In the genomic region with DNA sequence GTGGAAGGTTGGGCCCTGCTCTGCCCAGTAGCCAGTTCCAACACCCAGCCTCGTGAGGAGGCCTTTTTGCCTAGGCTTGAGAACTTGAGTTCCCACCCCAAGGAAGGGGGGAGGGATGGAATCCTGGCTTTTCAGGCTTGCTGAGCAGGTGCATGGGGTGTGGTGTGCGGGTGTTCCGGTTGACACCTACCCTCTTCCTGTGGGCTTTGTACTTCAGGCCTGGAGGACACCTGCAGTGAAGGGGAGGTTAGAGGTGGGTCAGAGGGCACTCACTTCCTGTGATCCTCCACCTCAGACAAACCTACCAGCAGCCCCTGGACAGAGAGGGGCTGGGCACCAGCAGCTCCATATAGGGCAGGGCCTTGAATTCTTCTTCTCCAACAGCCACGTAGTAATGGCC, we compare ENCODE assay signal across 13 mouse cellular contexts. TPM values are rescaled to one million over a fixed set of nuclear protein-coding genes. Genes with fewer than 3 reads are reported as not detected.
A peak's percentile ranks its signal among the peaks of the same experiment; 100 is the strongest.
DNase-seq lines count a peak whose midpoint lies in the region; ATAC-seq and TF ChIP-seq lines count a peak whose summit lies in the region.
"Had no signal": no experiment of that assay in that cellular context is flagged by ENCODE, and none has a peak within 500 bp of the region (broad histone marks: within the 10 kb centered on the region; RNA-seq: fewer than 3 reads in every experiment).

No protein-coding gene starts in this region.

- H3K4me1 ChIP-seq in limb, embryonic 12.5 days (replicated peaks), result no peaks in the 10 kb centered on the region
- peaks cover 7% of the 10 kb centered on the region for H3K4me1 ChIP-seq in limb, embryonic 10.5 days
- H3K4me1 ChIP-seq in E14TG2a.4 (replicated peaks; ENCODE audit: low read depth, low read length), result peaks cover 72% of the 10 kb centered on the region

- no peaks in the 10 kb centered on the region for H3K27me3 ChIP-seq in limb, embryonic 12.5 days
- H3K27me3 ChIP-seq in limb, embryonic 10.5 days (ENCODE audit: low read depth, poor library complexity, severe bottlenecking), result no peaks in the 10 kb centered on the region
- H3K27me3 ChIP-seq in E14TG2a.4 (ENCODE audit: insufficient read depth, low read length), result no peaks in the 10 kb centered on the region
- H3K27me3 ChIP-seq: forebrain, embryonic 12.5 days; megakaryocyte, embryonic 14.5 days had no signal

- H3K9me3 ChIP-seq in limb, embryonic 12.5 days, result no peaks in the 10 kb centered on the region
- no peaks in the 10 kb centered on the region for H3K9me3 ChIP-seq in limb, embryonic 10.5 days (replicated peaks)
- H3K9me3 ChIP-seq in E14TG2a.4 (ENCODE audit: low read length), result no peaks in the 10 kb centered on the region
- H3K9me3 ChIP-seq: forebrain, embryonic 12.5 days; megakaryocyte, embryonic 14.5 days had no signal

- no peak overlapping the region for H3K27ac ChIP-seq in limb, embryonic 12.5 days
- H3K27ac ChIP-seq in limb, embryonic 10.5 days, result no peak overlapping the region
- H3K27ac ChIP-seq: forebrain, embryonic 12.5 days; kidney, postnatal 0 days had no signal

- 0 out of 2 replicates have a peak, but pooled peaks have one; percentile 2 for ATAC-seq in limb, embryonic 12.5 days (ENCODE audit: insufficient number of reproducible peaks, insufficient read depth, low FRiP score, low TSS enrichment, low read depth)
- ATAC-seq in activated CD4-positive, CD25-positive, alpha-beta regulatory T cell, adult 4 months, result peak; percentile 56
- ATAC-seq in megakaryocyte-erythroid progenitor cell, adult 5-6 weeks (replicated peaks; ENCODE audit: low FRiP score, low TSS enrichment, poor library complexity, severe bottlenecking), result no peak
- ATAC-seq: hindbrain, embryonic 16.5 days had no signal

- no peak for DNase-seq in limb, embryonic 10.5 days (ENCODE audit: low spot score)
- peak; percentile 84 for DNase-seq in thymus, postnatal 25 days
- no peak for DNase-seq in spleen, postnatal 4 days (ENCODE audit: low spot score in 2 of 2)
- DNase-seq: cerebellum, adult 9-11 months; lung, adult 18-20 months had no signal

- H3K9ac ChIP-seq in limb, embryonic 12.5 days (replicated peaks), result no peak overlapping the region
- H3K9ac ChIP-seq: forebrain, embryonic 12.5 days had no signal

- no peak for TF ChIP-seq CTCF in E14TG2a.4 (conservative IDR thresholded peaks at IDR 0.05; ENCODE audit: low read length)

- H3K4me2 ChIP-seq in limb, embryonic 12.5 days, result no peak overlapping the region
- H3K4me2 ChIP-seq: forebrain, embryonic 12.5 days had no signal

- H3K36me3 ChIP-seq in limb, embryonic 12.5 days, result peaks cover 45% of the 10 kb centered on the region
- peaks cover 52% of the 10 kb centered on the region for H3K36me3 ChIP-seq in limb, embryonic 10.5 days
- peaks cover 43% of the 10 kb centered on the region for H3K36me3 ChIP-seq in E14TG2a.4 (ENCODE audit: insufficient read depth, low read length)

- H3K4me3 ChIP-seq in limb, embryonic 12.5 days (replicated peaks), result no peak overlapping the region
- no peak overlapping the region for H3K4me3 ChIP-seq in limb, embryonic 10.5 days
- H3K4me3 ChIP-seq in E14TG2a.4 (replicated peaks; ENCODE audit: low read length), result peak overlapping the region; percentile 49
- H3K4me3 ChIP-seq: forebrain, embryonic 12.5 days; megakaryocyte, embryonic 14.5 days had no signal

- 75% methylated on average over 4 of the region's 4 CpGs for WGBS in limb, embryonic 12.5 days
- WGBS in limb, embryonic 10.5 days, result 72% methylated on average over 4 of the region's 4 CpGs

RNA-seq across cellular contexts. Expression of a gene that starts 4.0 kb away (rescaled TPM):
- 2.3 and 2.7 TPM in 2 replicates for polyA plus RNA-seq in limb, embryonic 12.5 days (2016; fragmentation: Nextera tagmentation; extraction: Ambion mirVana)
- polyA plus RNA-seq in limb, embryonic 10.5 days (2016; fragmentation: Nextera tagmentation; extraction: Ambion mirVana), result 1.7 and 1.8 TPM in 2 replicates
- 1 to 10 TPM; 2.9 to 3.3 TPM for polyA plus RNA-seq in activated CD4-positive, CD25-positive, alpha-beta regulatory T cell, adult 4 months (2017; shearing (Covaris generic))
- not detected in 2 replicates for total RNA-seq in megakaryocyte-erythroid progenitor cell, adult 5-6 weeks (2014; fragmentation: Nextera tagmentation)
- total RNA-seq in megakaryocyte-erythroid progenitor cell, adult 5-6 weeks (2017), result 11.0 TPM in 1 of 2 replicates, not detected in the other

RNA-seq across cellular contexts. Expression of a gene that starts 8.9 kb away (rescaled TPM):
- polyA plus RNA-seq in limb, embryonic 12.5 days (2016; fragmentation: Nextera tagmentation; extraction: Ambion mirVana), result 31.8 and 32.5 TPM in 2 replicates
- 30.2 and 34.7 TPM in 2 replicates for polyA plus RNA-seq in limb, embryonic 10.5 days (2016; fragmentation: Nextera tagmentation; extraction: Ambion mirVana)
- polyA plus RNA-seq in activated CD4-positive, CD25-positive, alpha-beta regulatory T cell, adult 4 months (2017; shearing (Covaris generic)), result 10 to 100 TPM; 48.2 to 51.8 TPM
- 26.8 and 31.8 TPM in 2 replicates for total RNA-seq in megakaryocyte-erythroid progenitor cell, adult 5-6 weeks (2014; fragmentation: Nextera tagmentation)
- 14.6 and 18.7 TPM in 2 replicates for total RNA-seq in megakaryocyte-erythroid progenitor cell, adult 5-6 weeks (2017)

RNA-seq across cellular contexts. Expression of a gene that starts 9.6 kb away (rescaled TPM):
- polyA plus RNA-seq in limb, embryonic 12.5 days (2016; fragmentation: Nextera tagmentation; extraction: Ambion mirVana), result 187 and 190 TPM in 2 replicates
- polyA plus RNA-seq in limb, embryonic 10.5 days (2016; fragmentation: Nextera tagmentation; extraction: Ambion mirVana), result 228 and 231 TPM in 2 replicates
- 100 to 1,000 TPM; 296 to 341 TPM for polyA plus RNA-seq in activated CD4-positive, CD25-positive, alpha-beta regulatory T cell, adult 4 months (2017; shearing (Covaris generic))
- total RNA-seq in megakaryocyte-erythroid progenitor cell, adult 5-6 weeks (2014; fragmentation: Nextera tagmentation), result 116 and 126 TPM in 2 replicates
- total RNA-seq in megakaryocyte-erythroid progenitor cell, adult 5-6 weeks (2017), result 89.9 and 120 TPM in 2 replicates

RNA-seq across cellular contexts. Expression of a gene that starts 9.6 kb away (rescaled TPM):
- polyA plus RNA-seq in limb, embryonic 12.5 days (2016; fragmentation: Nextera tagmentation; extraction: Ambion mirVana), result 259 and 264 TPM in 2 replicates
- 322 and 358 TPM in 2 replicates for polyA plus RNA-seq in limb, embryonic 10.5 days (2016; fragmentation: Nextera tagmentation; extraction: Ambion mirVana)
- polyA plus RNA-seq in activated CD4-positive, CD25-positive, alpha-beta regulatory T cell, adult 4 months (2017; shearing (Covaris generic)), result 100 to 1,000 TPM; 377 to 435 TPM
- 425 and 431 TPM in 2 replicates for total RNA-seq in megakaryocyte-erythroid progenitor cell, adult 5-6 weeks (2014; fragmentation: Nextera tagmentation)
- 323 and 412 TPM in 2 replicates for total RNA-seq in megakaryocyte-erythroid progenitor cell, adult 5-6 weeks (2017)

RNA-seq across cellular contexts. Expression of a gene that starts 13.7 kb away (rescaled TPM):
- 52.0 and 53.6 TPM in 2 replicates for polyA plus RNA-seq in limb, embryonic 12.5 days (2016; fragmentation: Nextera tagmentation; extraction: Ambion mirVana)
- polyA plus RNA-seq in limb, embryonic 10.5 days (2016; fragmentation: Nextera tagmentation; extraction: Ambion mirVana), result 34.9 and 42.3 TPM in 2 replicates
- polyA plus RNA-seq in activated CD4-positive, CD25-positive, alpha-beta regulatory T cell, adult 4 months (2017; shearing (Covaris generic)), result 10 to 100 TPM; 36.2 to 40.4 TPM
- total RNA-seq in megakaryocyte-erythroid progenitor cell, adult 5-6 weeks (2014; fragmentation: Nextera tagmentation), result 31.0 and 63.2 TPM in 2 replicates
- total RNA-seq in megakaryocyte-erythroid progenitor cell, adult 5-6 weeks (2017), result 26.9 and 54.5 TPM in 2 replicates
